13 mouse cellular contexts compared by ENCODE assay signal in the genomic region with DNA sequence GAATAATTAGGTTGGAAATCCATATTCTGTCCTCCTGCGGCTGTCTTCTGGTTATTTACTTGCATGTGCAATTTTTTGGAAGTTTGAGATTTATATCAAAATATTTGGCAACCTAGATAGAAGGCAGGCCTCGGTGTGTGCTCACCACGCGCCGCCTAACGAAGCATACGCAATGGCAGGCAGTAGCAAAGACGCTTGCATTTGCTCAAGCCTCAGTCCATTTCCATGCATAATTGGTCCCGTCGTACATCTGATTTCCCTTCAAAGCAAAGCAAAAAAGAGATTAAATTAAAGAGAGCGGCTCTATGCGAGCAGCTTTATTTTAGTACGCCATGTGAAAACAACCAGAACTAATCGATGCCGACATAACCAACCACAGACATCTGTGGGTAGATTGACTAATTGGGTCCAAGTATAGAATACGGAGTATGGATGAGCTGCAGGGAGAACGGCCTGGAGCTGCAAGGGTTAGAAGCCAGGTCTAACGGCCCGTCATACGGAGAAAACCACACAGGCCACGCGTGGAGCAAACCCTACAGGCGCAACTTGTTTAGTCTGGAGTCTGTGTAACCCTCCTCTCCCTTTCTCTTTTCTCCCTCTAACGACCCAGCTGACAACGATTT. TPM values are rescaled to one million over a fixed set of nuclear protein-coding genes. Genes with fewer than 3 reads are reported as not detected.
DNase-seq lines count a peak whose midpoint lies in the region; ATAC-seq lines count a peak whose summit lies in the region.
"Had no signal": no experiment of that assay in that cellular context is flagged by ENCODE, and none has a peak within 500 bp of the region (broad histone marks: within the 10 kb centered on the region; RNA-seq: fewer than 3 reads in every experiment).

No protein-coding gene starts in this region.

- no peaks in the 10 kb centered on the region for H3K9me3 ChIP-seq in limb, embryonic 12.5 days
- H3K9me3 ChIP-seq: heart, embryonic 10.5 days; intestine, embryonic 15.5 days; liver, embryonic 13.5 days had no signal

- no peak for ATAC-seq in limb, embryonic 12.5 days (ENCODE audit: insufficient number of reproducible peaks, insufficient read depth, low FRiP score, low TSS enrichment, low read depth)
- ATAC-seq: intestine, embryonic 15.5 days had no signal

- H3K9ac ChIP-seq in limb, embryonic 12.5 days (replicated peaks) = no peak overlapping the region
- H3K9ac ChIP-seq: intestine, embryonic 15.5 days; liver, embryonic 13.5 days had no signal

- 49% methylated on average over 25 of the region's 25 CpGs for WGBS in limb, embryonic 12.5 days

- H3K4me2 ChIP-seq in limb, embryonic 12.5 days = peak overlapping the region; percentile 24; the same call in 1 of the 2 replicates
- H3K4me2 ChIP-seq: intestine, embryonic 15.5 days; liver, embryonic 13.5 days had no signal

- H3K36me3 ChIP-seq in limb, embryonic 12.5 days = no peaks in the 10 kb centered on the region
- H3K36me3 ChIP-seq: heart, embryonic 10.5 days; intestine, embryonic 15.5 days; liver, embryonic 13.5 days had no signal

- H3K4me1 ChIP-seq in limb, embryonic 12.5 days (replicated peaks) = peaks cover 13% of the 10 kb centered on the region; the same call in 1 of the 2 replicates
- H3K4me1 ChIP-seq: intestine, embryonic 15.5 days; liver, embryonic 13.5 days had no signal

- H3K27ac ChIP-seq in limb, embryonic 12.5 days = 0 out of 2 replicates have a peak overlapping the region, but pooled peaks have one; percentile 29
- H3K27ac ChIP-seq: heart, embryonic 10.5 days; intestine, embryonic 15.5 days; liver, embryonic 13.5 days had no signal

- no peaks in the 10 kb centered on the region for H3K27me3 ChIP-seq in limb, embryonic 12.5 days
- H3K27me3 ChIP-seq: intestine, embryonic 15.5 days; liver, embryonic 13.5 days had no signal

- no peak overlapping the region for H3K4me3 ChIP-seq in limb, embryonic 12.5 days (replicated peaks)
- H3K4me3 ChIP-seq: heart, embryonic 10.5 days; intestine, embryonic 15.5 days; liver, embryonic 13.5 days had no signal

- DNase-seq in embryo, embryonic 10 days (ENCODE audit: low spot score) = peak; percentile 19
- no peak for DNase-seq in embryo, embryonic 10.5 days (ENCODE audit: low spot score)
- DNase-seq in right cerebral cortex, postnatal 4 days = peak; percentile 29
- DNase-seq in right cerebral cortex, postnatal 36 days (ENCODE audit: low spot score in 2 of 2) = no peak
- DNase-seq in retina, postnatal 7 days (ENCODE audit: low read depth, low spot score) = peak; percentile 16
- DNase-seq in urinary bladder, postnatal 36 days (ENCODE audit: low spot score in 2 of 2) = no peak
- no peak for DNase-seq in adrenal gland, postnatal 14 days
- DNase-seq: cerebellum, adult 9-11 months; liver, embryonic 13.5 days; thymus, postnatal 25 days had no signal

RNA-seq across cellular contexts. Expression of a gene that starts 55.2 kb away (rescaled TPM):
- 525 and 543 TPM in 2 replicates for polyA plus RNA-seq in limb, embryonic 12.5 days (2016; fragmentation: Nextera tagmentation; extraction: Ambion mirVana)
- 875 and 1,080 TPM in 2 replicates for total RNA-seq in adrenal gland, postnatal 14 days (2021)

Comparison
In these comparisons a context has a peak if more than half of its experiments do, and no peak if none do; other contexts are left out.
1. DNase-seq: peak in embryo, embryonic 10 days (single experiment), right cerebral cortex, postnatal 4 days (single experiment) and retina, postnatal 7 days (single experiment); none in embryo, embryonic 10.5 days (single experiment), right cerebral cortex, postnatal 36 days (0 of 2), urinary bladder, postnatal 36 days (0 of 2) and adrenal gland, postnatal 14 days (single experiment).